Mouse (Mus musculus) liver, postnatal 0 days (tissue): ENCODE measurements at regions not wholly inside any gene's neighbourhood (a gene's known extent, or its start where the extent isn't known, plus 50 kb on each side); places are given as distances from the start of the nearest gene placed in this dataset.

Source experiments
- CTCF ChIP-seq: sonication (generic); IDR thresholded peaks from 2 replicates; pipeline ENCODE4 v1.5.1; 2016; ENCODE audit warnings: antibody characterized with exemption, low read depth
- EP300 ChIP-seq: IDR thresholded peaks from 2 replicates; pipeline ENCODE4 v1.6.1; 2016; ENCODE audit warnings: antibody characterized with exemption, low read depth, mild to moderate bottlenecking

DNA sequence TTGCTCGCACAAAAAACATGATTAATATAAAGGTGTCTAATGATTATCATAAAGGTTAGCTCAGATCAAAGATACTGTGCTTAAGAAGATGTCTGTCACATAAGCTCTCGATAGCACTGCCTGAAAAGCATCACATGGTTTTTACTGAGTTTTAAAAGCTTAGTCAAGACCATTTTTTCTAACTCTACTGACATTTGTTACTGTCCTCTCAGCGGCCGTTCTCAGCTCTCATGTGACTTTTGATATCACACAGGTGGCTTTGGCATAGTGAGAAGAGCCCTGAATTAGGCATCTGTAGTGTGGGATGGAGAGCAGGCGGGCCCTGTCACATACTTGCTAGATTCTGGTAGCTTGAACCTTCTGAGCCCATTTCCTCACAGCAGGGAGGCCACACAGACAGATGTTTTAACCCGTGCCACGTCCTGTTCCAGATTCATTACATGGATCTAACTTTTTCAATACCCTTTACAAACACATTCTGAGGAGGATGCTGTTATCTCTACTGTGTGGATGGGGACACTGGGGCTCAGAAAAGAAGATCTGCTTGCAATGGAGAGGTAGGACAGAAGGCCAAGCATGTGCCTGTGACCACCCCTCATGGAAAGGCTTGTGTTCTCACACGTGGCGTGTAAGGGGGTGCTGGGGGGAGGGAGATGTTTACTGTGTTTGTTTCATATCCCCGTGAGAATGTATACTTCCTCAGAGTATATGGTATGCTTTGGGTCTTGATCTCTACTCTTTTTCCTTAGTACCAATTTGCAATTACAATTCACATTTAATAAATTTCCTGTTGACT lies 187.0 kb upstream of the Zc3h12c start:
- TF ChIP-seq CTCF (no peak), EP300 (no peak)
